Mouse (Mus musculus) lung, embryonic 16.5 days (tissue): ENCODE results near the gene Tnrc6b. TPM values are rescaled to one million over a fixed set of nuclear protein-coding genes. Genes with fewer than 3 reads are reported as not detected.

Experiments
- ATAC-seq: fragments of 200-750 bp; cut with Nextera tagmentation; 2 replicates; pipeline ENCODE4 v1.8.0; 2017; ENCODE audit warnings: low read depth, mild to moderate bottlenecking, moderate library complexity
- H3K27ac ChIP-seq: fragments of 300-500 bp; sonication (generic); 2 replicates; pipeline ENCODE4 v1.5.1; 2014; ENCODE audit warnings: mild to moderate bottlenecking, control low read depth, low read length
- H3K27me3 ChIP-seq: fragments of 300-500 bp; sonication (generic); 2 replicates; pipeline ENCODE4 v1.6.1; 2014; ENCODE audit warnings: low read depth, low read length, mixed read lengths; ENCODE audit not compliant: control insufficient read depth, insufficient read depth
- H3K36me3 ChIP-seq: fragments of 300-500 bp; sonication (generic); 2 replicates; pipeline ENCODE4 v1.6.1; 2014; ENCODE audit warnings: low read length; ENCODE audit not compliant: control insufficient read depth, insufficient read depth
- H3K4me1 ChIP-seq: fragments of 300-500 bp; sonication (generic); replicated peaks from 2 replicates; pipeline ENCODE4 v1.6.1; 2014; ENCODE audit warnings: low read length, mixed read lengths; ENCODE audit not compliant: control insufficient read depth, insufficient read depth
- H3K4me2 ChIP-seq: fragments of 300-500 bp; sonication (generic); 2 replicates; pipeline ENCODE4 v1.6.1; 2014; ENCODE audit warnings: low read depth, low read length, control low read depth
- H3K4me3 ChIP-seq: fragments of 300-500 bp; sonication (generic); 2 replicates; pipeline ENCODE4 v1.5.1; 2014; ENCODE audit warnings: mild to moderate bottlenecking, low read length, control low read depth
- H3K9ac ChIP-seq: fragments of 300-500 bp; sonication (generic); 2 replicates; pipeline ENCODE4 v1.6.1; 2014; ENCODE audit warnings: low read length, control low read depth
- H3K9me3 ChIP-seq: fragments of 300-500 bp; sonication (generic); 2 replicates; pipeline ENCODE4 v1.6.1; 2016; ENCODE audit warnings: low read length; ENCODE audit not compliant: control insufficient read depth
- WGBS: fragments of 180-500 bp; shearing (Covaris S2); extraction: QIAGEN DNeasy Blood & Tissue Kit; methylation state at CpG from one replicate; pipeline ENCODE4 v1.1.7; 2014; 5-methylcytosine and 5-hydroxymethylcytosine counted together
- polyA plus RNA-seq: library from polyadenylated mRNA; unstranded; fragments of >200 nt; fragmentation: Nextera tagmentation; extraction: Ambion mirVana; gene quantifications from 2 replicates; pipeline ENCODE4 v1.2.1, GENCODE M21; 2015

Tnrc6b gene
- polyA plus RNA-seq, 1 experiment from 2014 or later = 30.8 TPM

- Histone ChIP-seq H3K4me1 (peaks cover 36% of the 10 kb centered on the region), H3K9me3 (no peaks in the 10 kb centered on the region), H3K27ac (peak overlapping the region; percentile 87), H3K4me2 (peak overlapping the region; percentile 47), H3K36me3 (no peaks in the 10 kb centered on the region), H3K9ac (no peak overlapping the region), H3K27me3 (no peaks in the 10 kb centered on the region), H3K4me3 (peak overlapping the region; percentile 98)
- no peak for ATAC-seq
- WGBS = 11% methylated on average over 5 of the region's 5 CpGs
Measured at GRCm38 (mm10) chr15:80710257-80710607, 881 bp upstream of the Tnrc6b start.

DNA sequence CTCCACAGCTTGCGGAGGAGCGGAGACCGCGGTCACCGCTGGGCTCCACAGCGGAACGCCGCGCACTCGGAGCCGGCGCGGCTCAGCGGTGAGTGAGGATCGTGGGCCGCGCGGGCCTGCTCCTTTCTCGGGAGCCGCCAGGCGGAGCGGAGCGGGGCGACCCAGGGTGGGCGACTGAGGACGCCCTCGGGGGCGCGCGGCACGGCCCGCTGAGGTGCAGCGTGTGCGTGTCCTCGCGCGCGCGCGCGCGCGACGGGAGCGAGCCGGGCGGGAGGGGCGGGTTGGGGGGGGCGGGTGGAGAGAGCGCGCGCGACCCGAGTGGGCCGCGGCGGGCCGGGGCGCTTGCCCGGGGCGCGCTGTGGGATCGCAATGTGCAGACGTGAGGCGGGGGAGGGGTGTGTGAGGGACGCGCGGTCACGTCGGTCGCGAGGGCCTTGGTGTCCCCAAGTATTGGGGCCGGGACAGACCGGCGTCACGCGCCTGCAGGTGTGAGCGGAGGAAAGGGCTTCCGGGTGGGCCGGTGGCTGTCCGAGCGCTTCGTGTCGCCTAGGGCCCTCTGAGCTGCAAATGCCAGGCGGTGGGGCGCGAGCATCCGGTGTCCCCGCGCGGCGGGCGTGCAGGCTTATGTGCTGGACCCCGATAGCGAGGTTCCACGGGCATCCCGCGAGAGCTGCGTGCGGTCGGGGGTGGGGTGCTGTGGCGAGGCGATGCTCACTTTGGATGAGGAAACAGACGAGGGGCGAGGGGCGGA is 463 bp downstream of the Tnrc6b start:
- Histone ChIP-seq H3K27me3 (no peaks in the 10 kb centered on the region), H3K4me2 (peak overlapping the region; percentile 96), H3K9ac (peak overlapping the region; percentile 88), H3K36me3 (no peaks in the 10 kb centered on the region), H3K27ac (peak overlapping the region; percentile 88), H3K4me1 (peaks cover 25% of the 10 kb centered on the region), H3K9me3 (no peaks in the 10 kb centered on the region), H3K4me3 (peak overlapping the region; percentile 98)
- under 1% methylated on average over 77 of the region's 106 CpGs for WGBS
- peak; percentile 6; the same call in 1 of the 2 replicates for ATAC-seq

- H3K27me3 ChIP-seq = no peaks in the 10 kb centered on the region
- WGBS = 67% methylated on average over 4 of the region's 4 CpGs
- no peak overlapping the region for H3K9ac ChIP-seq
- H3K4me3 ChIP-seq = no peak overlapping the region
- no peaks in the 10 kb centered on the region for H3K9me3 ChIP-seq
- H3K27ac ChIP-seq = no peak overlapping the region
- ATAC-seq = no peak
- peaks cover 14% of the 10 kb centered on the region for H3K4me1 ChIP-seq
- no peaks in the 10 kb centered on the region for H3K36me3 ChIP-seq
- no peak overlapping the region for H3K4me2 ChIP-seq
Measured at GRCm38 (mm10) chr15:80714299-80714698, 3.2 kb downstream of the Tnrc6b start.

GRCm38 (mm10) chr15:80716631-80717135 is 5.6 kb downstream of the Tnrc6b start:
- Histone ChIP-seq H3K27ac (no peak overlapping the region), H3K9me3 (no peaks in the 10 kb centered on the region), H3K27me3 (no peaks in the 10 kb centered on the region), H3K9ac (no peak overlapping the region), H3K4me3 (no peak overlapping the region), H3K4me2 (no peak overlapping the region), H3K4me1 (peaks cover 8% of the 10 kb centered on the region), H3K36me3 (no peaks in the 10 kb centered on the region)
- 67% methylated on average over 8 of the region's 8 CpGs for WGBS
- ATAC-seq = peak; percentile 16; the same call in 1 of the 2 replicates

DNA sequence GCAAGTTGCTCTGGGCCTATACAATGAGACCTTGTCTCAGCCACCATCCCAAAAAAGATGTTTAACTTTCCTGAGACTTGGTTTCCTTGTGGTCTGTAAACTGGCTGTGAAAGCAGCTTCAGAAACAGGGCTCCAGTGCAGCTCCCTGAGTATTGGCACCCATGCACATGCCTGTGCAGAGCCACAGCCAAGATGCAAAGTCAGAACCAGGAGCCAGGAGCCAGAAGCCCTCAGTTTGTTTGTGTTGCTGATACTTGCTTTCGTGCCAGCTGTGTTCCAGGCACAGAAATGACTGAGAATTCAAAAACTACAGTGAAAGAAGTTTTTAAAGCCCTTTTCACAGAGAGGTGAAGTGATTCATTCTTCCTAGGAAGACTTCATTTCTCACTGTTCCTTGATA is 6.3 kb downstream of the Tnrc6b start:
- Histone ChIP-seq H3K27me3 (no peaks in the 10 kb centered on the region), H3K4me1 (peaks cover 3% of the 10 kb centered on the region), H3K4me2 (no peak overlapping the region), H3K36me3 (no peaks in the 10 kb centered on the region), H3K9ac (no peak overlapping the region), H3K9me3 (no peaks in the 10 kb centered on the region), H3K4me3 (no peak overlapping the region), H3K27ac (peak overlapping the region; percentile 12; the same call in 1 of the 2 replicates)
- peak; percentile 57; the same call in 1 of the 2 replicates for ATAC-seq
- WGBS = 30% methylated on average over 1 of the region's 1 CpGs

DNA sequence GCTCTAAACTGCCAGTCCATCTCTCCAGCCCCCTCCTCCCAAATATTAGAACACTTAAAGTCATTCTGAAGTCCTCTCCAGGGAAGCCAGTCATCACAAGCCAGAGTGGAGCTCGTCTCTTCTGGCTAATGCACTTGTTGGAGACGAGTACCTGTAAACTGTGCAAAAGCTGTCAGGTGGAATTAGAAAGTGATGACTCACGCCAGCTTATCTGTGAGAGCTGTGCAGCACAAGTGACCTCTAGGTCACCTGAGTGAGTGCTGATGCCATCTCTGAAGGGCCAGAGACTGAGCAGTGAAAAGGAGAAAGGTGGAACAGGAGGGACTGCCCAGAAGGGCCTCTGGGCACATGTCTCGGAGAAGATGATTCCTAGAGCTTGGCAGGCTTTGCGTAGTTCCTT is 9.1 kb downstream of the Tnrc6b start:
- ATAC-seq = no peak

GRCm38 (mm10) chr15:80721861-80722260 is 10.7 kb downstream of the Tnrc6b start:
- no peak for ATAC-seq
- Histone ChIP-seq H3K4me1 (peaks cover 6% of the 10 kb centered on the region), H3K9me3 (no peaks in the 10 kb centered on the region), H3K36me3 (no peaks in the 10 kb centered on the region), H3K27ac (no peak overlapping the region), H3K9ac (no peak overlapping the region), H3K4me2 (no peak overlapping the region), H3K27me3 (no peaks in the 10 kb centered on the region), H3K4me3 (no peak overlapping the region)
- 67% methylated on average over 6 of the region's 6 CpGs for WGBS

More for the DNA sequence above, 9.1 kb downstream of the Tnrc6b start:
- Histone ChIP-seq H3K27me3 (no peaks in the 10 kb centered on the region), H3K36me3 (no peaks in the 10 kb centered on the region), H3K4me3 (no peak overlapping the region), H3K9me3 (no peaks in the 10 kb centered on the region), H3K4me2 (no peak overlapping the region), H3K4me1 (peaks cover 6% of the 10 kb centered on the region), H3K27ac (no peak overlapping the region), H3K9ac (no peak overlapping the region)
- WGBS = 45% methylated on average over 5 of the region's 5 CpGs

GRCm38 (mm10) chr15:80722366-80722765 is 11.3 kb downstream of the Tnrc6b start:
- H3K36me3 ChIP-seq = no peaks in the 10 kb centered on the region
- H3K9me3 ChIP-seq = no peaks in the 10 kb centered on the region
- no peak overlapping the region for H3K4me3 ChIP-seq
- no peak overlapping the region for H3K27ac ChIP-seq
- no peak overlapping the region for H3K9ac ChIP-seq
- ATAC-seq = no peak
- 43% methylated on average over 3 of the region's 3 CpGs for WGBS
- no peaks in the 10 kb centered on the region for H3K27me3 ChIP-seq
- H3K4me1 ChIP-seq = peaks cover 5% of the 10 kb centered on the region
- no peak overlapping the region for H3K4me2 ChIP-seq

DNA sequence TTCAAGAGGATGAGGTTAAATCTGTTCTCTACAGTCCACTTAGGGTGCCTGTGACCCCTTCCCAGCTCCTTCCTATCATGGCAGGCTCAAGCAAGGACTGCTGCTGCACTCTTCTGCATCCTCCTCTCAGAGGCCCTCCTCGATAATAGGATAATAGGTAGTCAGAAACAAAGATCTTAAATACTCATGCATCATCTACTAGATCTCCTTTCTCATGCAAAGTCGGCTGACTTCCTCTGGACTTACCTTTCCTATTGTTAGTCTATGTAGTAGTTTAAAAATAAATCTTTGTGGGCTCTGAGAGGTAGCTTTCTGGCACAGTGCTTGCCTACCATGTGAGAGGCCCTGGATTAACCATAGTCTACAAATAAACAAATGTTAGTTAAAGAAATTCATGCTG is 18.4 kb downstream of the Tnrc6b start:
- Histone ChIP-seq H3K27me3 (no peaks in the 10 kb centered on the region), H3K4me3 (no peak overlapping the region), H3K27ac (no peak overlapping the region), H3K36me3 (no peaks in the 10 kb centered on the region), H3K9me3 (no peaks in the 10 kb centered on the region), H3K4me1 (peaks cover 8% of the 10 kb centered on the region), H3K4me2 (no peak overlapping the region), H3K9ac (no peak overlapping the region)
- no peak for ATAC-seq
- WGBS = 62% methylated on average over 2 of the region's 2 CpGs
